Mouse (Mus musculus): ENCODE data around the gene Lrrc1. TPM values are rescaled to one million over a fixed set of nuclear protein-coding genes. Genes with fewer than 3 reads are reported as not detected.
A peak's percentile ranks its signal among the peaks of the same experiment; 100 is the strongest.
"Not testable (repeated sequence)": the region's sequence is repeated elsewhere in the genome, so short reads cannot be mapped to it uniquely, and the experiment has no call there.

The Lrrc1 gene
- 1 to 10 TPM; 6.1 to 6.2 TPM for total RNA-seq (2021)

DNA sequence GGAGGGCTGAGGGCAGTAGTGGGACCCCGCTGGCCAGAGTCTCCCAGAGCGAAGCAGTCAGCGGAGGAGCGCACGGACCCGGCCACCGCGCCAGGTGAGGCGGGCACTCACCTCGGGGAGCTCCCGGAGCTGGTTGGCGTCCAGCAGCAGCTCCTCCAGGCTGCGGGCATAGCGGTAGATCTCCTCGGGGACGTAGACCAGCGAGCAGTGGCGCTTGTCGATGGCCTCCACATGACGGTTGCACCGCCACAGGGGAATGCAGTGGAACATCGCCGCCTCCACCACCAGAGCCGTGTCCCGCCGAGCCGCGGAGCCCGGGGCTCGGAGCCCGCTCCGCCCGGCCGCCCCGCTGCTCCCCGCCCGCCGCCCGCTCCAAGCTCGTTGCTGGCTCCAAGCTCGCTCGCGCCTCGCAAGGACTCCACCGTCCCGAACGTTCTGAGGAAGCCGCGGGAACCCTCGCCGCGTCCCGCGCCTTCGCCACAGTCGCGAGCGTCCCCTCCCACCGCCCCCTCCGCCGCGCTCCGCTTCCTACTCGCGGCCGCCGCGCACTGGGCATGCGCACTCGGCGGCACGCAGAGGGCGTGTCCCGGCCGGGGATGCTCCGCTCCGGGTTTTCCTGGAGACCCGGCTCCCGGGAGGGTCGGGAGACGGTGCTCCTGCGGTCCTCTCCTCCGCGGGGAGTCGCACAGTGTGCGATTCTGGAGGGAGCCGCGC, at the start of gene Lrrc1:
Lrrc1 (minus strand) TSS at position 517 of the 714 bp plus-strand sequence.
- intact Hi-C loops (cut with DNase I) = loop anchor here (5.0 to 10.0 kb wide), 3 partner anchors 80 to 208 kb away; partner anchors contain the start of gene Gclc
- DNase-seq (ENCODE audit: low spot score in 2 of 2) = peak; percentile 81 to 86

DNA sequence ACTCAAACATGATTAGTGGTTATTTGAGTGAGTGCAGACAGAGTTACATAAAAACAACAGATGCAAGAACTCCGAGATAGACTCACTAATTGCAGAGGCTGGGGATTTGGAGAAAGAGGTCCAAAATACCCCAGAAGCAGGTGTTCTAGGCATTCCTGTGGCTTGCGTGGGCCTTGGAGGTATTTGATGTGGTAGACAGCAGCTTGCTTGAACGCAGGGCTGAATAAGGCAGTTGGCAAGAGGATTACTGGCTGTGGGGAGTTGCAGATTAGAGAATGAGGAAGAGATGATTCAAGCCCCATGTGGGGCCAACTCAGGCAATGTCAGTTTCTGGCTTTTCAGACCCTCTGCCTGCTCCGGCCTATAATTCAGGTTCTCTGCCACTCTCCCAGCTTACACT, 47.8 kb upstream of the Lrrc1 start:
- intact Hi-C loops (cut with DNase I) = no loop called here

DNA sequence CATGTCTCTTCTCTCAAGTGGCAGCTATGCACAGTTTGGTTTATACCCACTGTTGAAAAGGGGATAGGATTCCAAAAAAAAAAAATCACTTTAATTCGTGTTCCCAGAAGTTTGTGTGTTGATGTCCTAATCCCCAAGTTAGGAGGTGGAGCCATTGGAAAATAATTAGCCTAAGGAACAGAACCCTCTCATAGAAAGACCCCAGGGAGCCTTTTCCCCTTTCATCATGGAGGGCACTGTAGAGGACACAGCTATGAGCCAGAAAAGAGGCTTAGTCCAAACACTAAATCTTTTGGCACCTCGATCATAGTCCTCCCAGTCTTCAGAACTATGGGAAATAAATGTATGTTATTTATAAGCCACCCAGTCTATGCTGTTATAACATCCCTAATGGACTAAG, 44.8 kb upstream of the Lrrc1 start:
- intact Hi-C loops (cut with DNase I) = no loop called here
- DNase-seq (ENCODE audit: low spot score in 2 of 2) = no peak

More for the DNA sequence above, 47.8 kb upstream of the Lrrc1 start:
- DNase-seq (ENCODE audit: low spot score in 2 of 2) = no peak

DNA sequence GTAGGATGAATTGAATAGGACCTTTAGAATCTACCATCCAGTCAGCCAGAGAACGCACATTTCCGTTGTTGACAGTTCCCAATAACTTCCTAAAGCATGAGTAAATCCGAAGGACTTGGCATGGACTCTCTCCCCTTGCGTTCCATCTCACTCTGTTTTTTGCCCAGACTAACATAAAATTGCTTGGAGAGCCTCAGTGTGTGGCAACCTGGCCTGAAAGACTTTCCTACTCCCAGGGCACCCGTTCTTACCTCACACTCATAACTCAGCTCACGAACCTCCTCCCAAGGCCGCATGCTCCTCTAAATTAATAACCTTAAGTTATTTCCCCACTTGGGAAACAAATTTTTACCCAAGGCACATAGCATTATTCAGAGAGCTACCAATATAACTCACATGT, 42.9 kb upstream of the Lrrc1 start:
- intact Hi-C loops (cut with DNase I) = no loop called here

DNA sequence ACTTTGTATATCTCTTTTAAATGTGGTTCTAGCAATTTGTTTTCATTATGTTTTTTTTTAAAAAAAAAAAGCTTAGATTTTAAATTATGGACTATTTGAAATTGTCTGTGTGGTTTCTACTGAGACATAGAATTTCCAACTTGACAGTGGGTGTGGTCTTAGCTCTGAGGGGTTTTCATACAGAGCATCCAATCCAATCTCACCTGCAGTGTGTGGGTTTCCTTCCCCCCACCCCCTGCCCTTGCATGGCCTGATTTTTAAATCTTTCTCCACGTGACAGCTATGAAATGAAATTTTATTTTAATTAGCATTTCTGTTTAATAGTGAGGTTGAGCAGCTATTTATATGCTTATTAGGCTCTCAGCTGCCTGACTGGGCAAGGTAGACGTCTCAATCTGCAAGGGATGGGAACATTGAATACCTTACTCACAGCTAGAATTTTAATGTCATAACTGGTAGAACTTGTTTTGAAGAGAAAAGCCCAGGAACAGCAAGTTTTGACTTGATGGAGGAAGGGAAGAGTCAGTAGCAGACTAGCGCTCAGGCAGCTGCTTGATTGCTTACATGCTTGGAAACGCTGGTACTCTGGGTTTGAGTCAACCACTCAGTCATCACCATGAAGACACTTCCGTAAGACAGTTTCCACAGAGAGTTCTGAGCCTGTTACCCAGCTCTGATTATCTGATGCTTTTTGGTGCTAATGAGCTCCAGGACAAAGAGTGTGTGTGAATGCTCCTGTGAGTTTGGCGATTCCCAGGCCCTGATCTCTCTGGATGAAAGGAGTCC, 42.3 kb upstream of the Lrrc1 start:
- intact Hi-C loops (cut with DNase I) = no loop called here
- DNase-seq (ENCODE audit: low spot score in 2 of 2) = no peak

More for the DNA sequence above, 42.9 kb upstream of the Lrrc1 start:
- no peak for DNase-seq (ENCODE audit: low spot score in 2 of 2)

DNA sequence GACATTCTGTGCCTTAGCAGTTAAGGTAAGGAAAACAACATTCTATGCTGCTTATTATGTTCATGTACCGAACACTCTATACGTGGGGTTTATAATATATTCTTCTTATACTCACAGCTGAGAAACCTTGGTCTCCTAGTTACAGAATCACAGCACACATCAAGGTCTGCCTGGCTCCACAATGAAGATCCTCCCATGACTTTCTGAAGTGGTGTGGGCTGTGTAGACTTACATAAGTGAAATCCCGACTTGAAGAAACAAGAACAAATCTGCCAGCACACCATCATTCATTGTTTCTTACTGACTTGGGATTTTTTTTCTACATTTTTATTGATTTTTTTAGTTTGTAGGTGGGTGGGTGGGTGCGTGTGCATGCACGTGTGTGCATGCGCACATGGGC, 40.1 kb upstream of the Lrrc1 start:
- DNase-seq (ENCODE audit: low spot score in 2 of 2) = no peak
- intact Hi-C loops (cut with DNase I) = no loop called here

DNA sequence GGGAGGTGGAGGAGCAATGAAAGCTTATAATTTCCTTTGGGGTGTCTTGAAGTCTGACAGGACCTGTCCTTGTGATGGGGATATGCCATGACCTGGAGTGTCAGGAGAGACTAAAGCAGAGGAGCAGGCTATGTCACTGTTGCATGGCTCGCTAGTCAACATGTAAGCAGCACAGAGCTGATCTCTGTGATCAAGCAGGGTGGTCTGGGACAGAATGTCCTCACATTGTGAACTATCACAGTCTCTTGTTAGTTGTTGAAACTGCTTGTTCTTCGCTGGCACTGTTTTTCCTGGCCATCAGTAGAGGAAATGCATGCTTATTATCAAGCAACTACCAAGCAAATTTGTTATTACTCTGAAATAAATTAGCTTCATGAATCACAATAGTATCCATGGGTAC, 38.6 kb upstream of the Lrrc1 start:
- intact Hi-C loops (cut with DNase I) = no loop called here
- no peak for DNase-seq (ENCODE audit: low spot score in 2 of 2)

DNA sequence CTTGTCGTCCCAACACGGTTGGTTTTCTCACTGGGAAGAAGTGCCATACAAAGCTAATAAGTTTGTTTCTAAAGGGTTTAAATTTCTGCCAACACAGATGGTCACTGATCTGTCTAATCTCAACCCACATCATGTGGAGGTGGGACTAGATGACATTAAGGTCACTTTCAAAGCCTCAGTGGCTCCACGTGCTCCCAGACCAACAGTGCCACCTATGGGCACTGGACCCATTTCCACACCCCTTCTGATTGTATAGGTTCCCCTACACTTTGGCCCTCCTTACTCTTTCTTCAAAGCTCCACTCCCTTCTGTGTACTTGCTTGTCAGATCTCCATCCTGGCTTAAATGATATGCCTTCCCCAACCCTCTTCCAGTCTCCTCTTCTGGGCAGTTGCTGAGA, 35.2 kb upstream of the Lrrc1 start:
- intact Hi-C loops (cut with DNase I) = no loop called here
- DNase-seq (ENCODE audit: low spot score in 2 of 2) = no peak

DNA sequence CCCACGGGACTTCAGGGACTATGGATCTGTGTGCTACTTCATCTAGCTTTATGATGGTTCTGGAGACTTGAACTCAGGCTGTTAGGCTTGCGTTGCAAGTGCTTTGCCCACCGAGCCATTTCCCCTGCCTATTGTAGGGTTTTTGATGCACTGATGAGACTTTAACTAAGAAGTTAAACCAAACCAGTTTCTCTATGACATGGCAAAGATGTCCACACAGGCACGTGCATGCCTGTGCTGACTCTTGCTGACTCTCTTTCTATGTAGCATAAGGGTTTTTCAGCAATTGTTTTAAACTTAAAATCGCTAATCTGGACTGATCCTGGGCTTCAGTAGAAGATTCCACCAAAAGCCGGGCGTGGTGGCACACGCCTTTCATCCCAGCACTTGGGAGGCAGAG, 33.3 kb upstream of the Lrrc1 start:
- DNase-seq (ENCODE audit: low spot score in 2 of 2) = no peak
- intact Hi-C loops (cut with DNase I) = no loop called here

DNA sequence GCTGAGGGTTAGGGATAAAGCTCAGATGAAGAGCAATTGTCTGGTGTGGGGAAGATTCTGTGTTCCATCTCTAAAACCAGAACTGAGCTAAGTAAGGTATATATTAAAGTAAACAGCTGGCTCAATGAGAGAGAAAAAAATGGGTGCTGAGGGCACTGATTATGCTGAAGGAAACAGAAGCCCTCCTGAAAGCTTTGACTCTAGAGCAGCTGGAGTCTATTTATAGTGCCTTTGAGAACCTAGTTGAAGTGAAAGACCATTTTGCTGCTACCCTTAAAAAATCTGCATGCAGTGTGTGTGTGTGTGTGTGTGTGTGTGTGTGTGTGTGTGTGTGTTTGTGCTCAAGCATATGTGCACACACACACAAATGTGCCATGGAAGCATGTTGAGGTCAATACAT, 32.7 kb upstream of the Lrrc1 start:
- intact Hi-C loops (cut with DNase I) = no loop called here
- DNase-seq (ENCODE audit: low spot score in 2 of 2) = no peak

DNA sequence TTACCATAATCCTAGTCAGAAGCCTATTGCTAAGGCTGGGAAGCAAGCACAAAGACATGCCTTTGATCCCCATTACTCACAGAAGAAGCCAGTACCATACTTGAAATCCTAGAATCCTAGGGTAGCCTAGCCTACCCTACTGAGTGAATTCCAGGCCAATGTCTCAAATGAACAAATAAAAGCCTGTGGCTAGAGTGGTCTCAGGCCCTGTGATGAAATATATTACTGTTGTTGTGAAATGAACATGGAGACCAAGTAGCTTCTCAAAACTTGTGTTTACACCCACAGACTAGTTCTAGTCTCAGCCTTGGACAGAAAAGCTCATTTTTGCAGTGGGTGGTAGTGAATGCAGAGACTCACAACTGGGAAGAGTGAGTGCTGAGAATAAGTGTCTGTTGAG, 31.6 kb upstream of the Lrrc1 start:
- intact Hi-C loops (cut with DNase I) = no loop called here

DNA sequence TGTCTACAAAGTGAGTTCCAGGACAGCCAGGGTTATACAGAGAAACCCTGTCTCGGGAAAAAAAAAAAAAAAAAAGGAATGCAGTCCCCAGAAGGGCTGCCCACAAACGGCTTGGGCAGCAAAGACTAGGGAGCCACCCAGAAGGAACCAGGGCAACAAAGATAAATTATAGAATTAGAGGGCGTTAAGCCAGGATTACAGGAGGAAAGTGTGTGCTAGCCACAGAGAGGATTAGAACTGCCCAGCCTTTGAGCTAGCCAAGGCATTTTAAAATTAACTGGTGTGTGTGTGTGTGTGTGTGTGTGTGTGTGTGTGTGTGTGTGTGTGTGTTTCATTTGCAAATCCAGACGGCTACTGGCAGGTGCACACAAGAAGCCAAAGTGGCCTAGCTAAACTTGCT, 30.3 kb upstream of the Lrrc1 start:
- DNase-seq (ENCODE audit: low spot score in 2 of 2); intact Hi-C loops (cut with DNase I): not testable (repeated sequence)

More for the DNA sequence above, 31.6 kb upstream of the Lrrc1 start:
- no peak for DNase-seq (ENCODE audit: low spot score in 2 of 2)

DNA sequence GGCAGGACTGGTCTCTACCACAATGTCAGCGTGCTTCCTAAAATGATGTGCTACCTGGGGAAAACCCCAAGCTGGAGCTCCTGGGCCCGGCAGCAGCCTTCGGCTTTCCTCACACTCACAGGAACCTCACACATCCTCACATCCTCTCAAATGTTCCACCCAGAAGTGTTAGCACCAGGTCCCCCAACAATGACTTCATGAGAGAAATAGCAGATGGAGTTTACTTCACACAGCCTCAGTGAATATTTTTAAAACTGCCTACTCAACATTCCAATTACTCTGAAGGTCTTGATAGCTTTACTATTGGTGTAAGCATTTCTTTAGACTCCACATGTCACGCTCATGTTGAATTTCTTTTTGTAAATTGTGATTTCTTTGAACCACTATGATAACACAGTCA, 27.2 kb upstream of the Lrrc1 start:
- DNase-seq (ENCODE audit: low spot score in 2 of 2) = no peak
- intact Hi-C loops (cut with DNase I) = no loop called here

DNA sequence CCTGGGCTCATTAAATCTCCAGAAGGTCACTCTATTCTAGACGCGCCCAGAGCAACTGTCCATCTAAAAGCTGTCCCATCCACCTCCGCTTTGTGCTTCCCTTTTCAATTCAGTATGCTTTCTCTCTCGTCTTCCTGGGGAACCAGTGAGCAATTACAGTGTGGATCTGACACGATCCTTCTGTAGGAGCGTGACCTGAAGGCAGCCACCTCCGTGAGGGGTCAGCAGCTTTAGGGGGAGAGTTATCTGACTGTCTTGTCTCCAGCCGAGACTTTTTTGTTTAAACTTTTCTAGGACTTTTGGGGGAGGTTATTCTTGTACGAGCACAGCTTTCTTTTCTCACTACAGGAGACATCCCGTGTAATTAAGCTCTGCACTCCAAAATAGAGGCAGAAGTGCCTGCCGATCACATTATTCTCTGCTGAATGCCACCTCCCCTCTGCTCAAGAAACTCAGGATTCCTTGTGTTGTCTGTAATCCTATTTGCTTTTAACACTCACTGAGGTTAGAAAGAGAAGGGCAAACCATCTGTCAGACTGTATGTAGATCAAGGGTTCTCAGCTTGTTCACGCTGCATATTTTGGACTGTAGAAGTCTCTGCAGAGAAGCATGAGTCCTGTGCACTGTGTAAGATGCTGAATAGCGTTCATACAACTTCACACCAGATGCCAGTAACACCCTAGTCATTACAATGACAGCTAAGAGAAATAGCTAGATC, 24.3 kb upstream of the Lrrc1 start:
- no peak for DNase-seq (ENCODE audit: low spot score in 2 of 2)
- intact Hi-C loops (cut with DNase I) = no loop called here

DNA sequence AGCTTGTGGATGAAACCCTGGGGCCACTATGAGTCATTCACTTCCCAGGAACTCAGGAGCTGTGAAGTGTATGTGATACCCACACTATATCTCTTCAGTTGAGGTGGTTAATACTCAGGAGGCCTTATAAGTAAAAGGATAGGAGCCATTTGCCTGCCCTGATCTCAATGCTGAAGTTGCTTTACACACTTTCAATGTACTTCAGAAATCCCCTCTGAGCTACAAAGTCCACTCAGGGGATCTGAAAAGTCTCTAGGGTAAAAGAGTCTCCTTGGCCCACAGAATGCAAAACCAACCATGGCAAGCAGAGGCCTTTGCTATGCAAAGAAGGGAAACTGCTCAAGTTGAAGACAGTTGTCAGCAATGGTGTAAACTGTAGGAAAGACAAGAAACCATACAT, 17.2 kb upstream of the Lrrc1 start:
- intact Hi-C loops (cut with DNase I) = no loop called here
- DNase-seq (ENCODE audit: low spot score in 2 of 2) = no peak

DNA sequence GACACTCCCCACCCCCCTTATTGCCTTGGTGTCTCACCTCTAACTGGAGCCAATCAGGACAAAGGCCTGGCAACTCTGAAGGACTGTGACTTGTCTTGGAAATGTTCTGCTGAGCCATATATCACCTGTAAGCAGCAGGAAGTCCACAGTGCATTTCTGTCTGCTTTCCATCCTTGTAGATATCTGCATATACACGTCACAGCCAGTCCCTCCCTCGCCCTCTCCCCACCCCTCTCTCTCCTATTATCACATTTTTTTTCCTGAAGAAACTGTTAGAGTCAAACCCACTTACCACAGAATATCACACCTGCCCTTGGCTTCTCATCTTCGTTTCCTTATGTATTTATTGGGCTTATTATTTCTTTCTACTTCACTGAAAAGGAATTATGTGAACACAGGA, 13.3 kb upstream of the Lrrc1 start:
- intact Hi-C loops (cut with DNase I) = no loop called here

DNA sequence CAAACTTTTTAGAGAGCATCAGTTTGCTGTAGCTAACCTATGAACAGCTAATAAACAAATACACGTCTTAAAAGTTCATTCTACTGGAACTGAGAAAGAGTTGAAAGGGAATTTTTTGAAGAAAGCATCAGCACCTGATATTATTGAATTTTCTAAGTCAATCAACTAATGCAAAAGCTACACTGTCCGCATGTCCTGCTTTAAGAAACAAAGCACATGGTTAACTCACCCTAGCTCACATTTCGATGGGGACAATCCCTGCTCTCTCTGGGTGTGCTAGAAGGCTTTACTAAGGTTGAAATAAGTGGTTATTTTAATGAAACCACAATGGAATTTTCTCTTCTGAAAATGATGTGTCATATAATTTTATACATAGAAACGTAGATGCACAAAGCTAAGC, 12.5 kb upstream of the Lrrc1 start:
- no peak for DNase-seq (ENCODE audit: low spot score in 2 of 2)
- intact Hi-C loops (cut with DNase I) = no loop called here

More for the DNA sequence above, 13.3 kb upstream of the Lrrc1 start:
- no peak for DNase-seq (ENCODE audit: low spot score in 2 of 2)

DNA sequence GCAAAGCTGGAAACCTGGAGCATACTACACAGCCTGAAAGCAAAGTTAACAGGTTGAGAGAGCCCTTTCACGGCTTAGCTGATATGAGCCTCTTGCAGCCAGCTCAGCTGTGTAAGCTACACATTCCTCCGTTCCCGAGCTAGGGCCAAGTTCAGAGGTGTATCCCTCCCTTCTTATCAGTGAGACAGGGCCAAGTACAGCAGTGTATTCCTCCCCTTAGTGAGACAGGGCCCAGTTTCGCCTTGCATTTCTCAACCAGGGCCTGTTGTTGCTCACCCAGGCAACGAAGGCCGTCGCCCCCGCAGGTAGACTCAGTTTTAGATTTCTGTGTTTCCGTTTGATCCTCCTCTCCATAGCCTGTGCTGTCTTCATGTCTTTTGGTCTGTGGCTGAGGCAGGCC, 11.8 kb upstream of the Lrrc1 start:
- DNase-seq (ENCODE audit: low spot score in 2 of 2) = no peak
- intact Hi-C loops (cut with DNase I) = no loop called here

DNA sequence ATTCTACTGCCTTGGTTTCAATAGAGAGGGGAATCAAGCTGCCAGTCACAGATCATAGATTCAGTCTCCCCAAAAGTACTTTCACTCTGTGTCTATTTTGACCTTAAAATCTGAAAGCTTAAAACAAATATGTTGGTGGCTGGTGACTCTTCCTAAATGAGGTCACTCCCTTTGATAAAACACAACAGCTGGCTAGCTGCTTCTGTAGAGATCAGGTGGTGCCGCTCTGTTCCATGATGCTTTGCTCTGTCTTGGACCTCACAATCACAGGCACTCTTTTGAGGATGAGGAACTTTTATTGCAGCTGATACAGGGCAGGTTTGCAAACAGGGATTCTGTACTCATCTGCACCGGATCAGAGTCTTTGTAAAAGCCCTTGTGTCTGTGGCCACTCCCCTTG, 8.8 kb upstream of the Lrrc1 start:
- intact Hi-C loops (cut with DNase I) = no loop called here
- DNase-seq (ENCODE audit: low spot score in 2 of 2) = no peak

DNA sequence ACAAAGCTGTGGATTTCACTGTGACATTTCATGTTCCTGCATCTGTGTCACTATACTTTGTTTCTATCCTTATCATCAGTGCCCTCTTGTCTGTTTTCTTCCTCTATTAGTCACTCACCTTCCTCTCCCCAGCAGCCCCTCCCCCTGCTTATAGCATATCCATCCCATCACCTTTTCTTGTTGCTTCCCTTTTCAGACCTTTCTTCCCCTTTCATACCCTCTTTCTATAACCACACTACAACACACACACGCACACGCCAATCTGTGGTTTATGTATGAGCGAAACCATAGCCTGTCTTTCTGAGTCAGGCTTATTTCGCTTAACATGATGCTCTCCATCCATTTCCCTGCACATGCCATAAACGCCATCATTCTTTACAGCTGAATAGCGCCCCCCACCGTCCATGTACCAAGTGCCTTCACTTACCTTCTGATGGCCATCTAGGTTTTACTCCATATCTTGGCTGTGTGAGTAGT, 6.4 kb upstream of the Lrrc1 start:
- no peak for DNase-seq (ENCODE audit: low spot score in 2 of 2)
- intact Hi-C loops (cut with DNase I) = no loop called here

Data from left cerebral cortex, postnatal 36 days (tissue).